In genomic region chr5:107403011-107403946, GRCm38 (mm10) we compare ENCODE assay signal across 8 mouse cellular contexts. TPM values are rescaled to one million over a fixed set of nuclear protein-coding genes. Genes with fewer than 3 reads are reported as not detected.
A peak's percentile ranks its signal among the peaks of the same experiment; 100 is the strongest.
DNase-seq lines count a peak whose midpoint lies in the region; ATAC-seq lines count a peak whose summit lies in the region.

No protein-coding gene starts in this region.

- peak overlapping the region; percentile 82 for H3K4me3 ChIP-seq in heart, embryonic 12.5 days
- peak overlapping the region; percentile 58 for H3K4me3 ChIP-seq in limb, embryonic 11.5 days (ENCODE audit: low read depth, low read length)
- peak overlapping the region; percentile 49 for H3K4me3 ChIP-seq in neural tube, embryonic 11.5 days (ENCODE audit: low read depth, low read length)

- peak overlapping the region; percentile 73 for H3K9ac ChIP-seq in heart, embryonic 12.5 days
- H3K9ac ChIP-seq in limb, embryonic 11.5 days (ENCODE audit: low read length), result peak overlapping the region; percentile 71
- H3K9ac ChIP-seq in neural tube, embryonic 11.5 days (ENCODE audit: low read length), result peak overlapping the region; percentile 58

- H3K4me2 ChIP-seq in heart, embryonic 12.5 days, result peak overlapping the region; percentile 100
- H3K4me2 ChIP-seq in limb, embryonic 11.5 days (ENCODE audit: low read depth, severe bottlenecking), result peak overlapping the region; percentile 99
- peak overlapping the region; percentile 98 for H3K4me2 ChIP-seq in neural tube, embryonic 11.5 days (ENCODE audit: low read depth)

- H3K27me3 ChIP-seq in heart, embryonic 12.5 days (replicated peaks), result peaks cover 28% of the 10 kb centered on the region
- peaks cover 21% of the 10 kb centered on the region for H3K27me3 ChIP-seq in limb, embryonic 11.5 days (ENCODE audit: control insufficient read depth, insufficient read depth, low read length)
- peaks cover 22% of the 10 kb centered on the region for H3K27me3 ChIP-seq in neural tube, embryonic 11.5 days (ENCODE audit: control insufficient read depth, insufficient read depth, low read length)

- WGBS in heart, embryonic 12.5 days, result 1% methylated on average over 79 of the region's 80 CpGs
- under 1% methylated on average over 53 of the region's 80 CpGs for WGBS in limb, embryonic 11.5 days
- WGBS in neural tube, embryonic 11.5 days, result under 1% methylated on average over 69 of the region's 80 CpGs

- H3K36me3 ChIP-seq in heart, embryonic 12.5 days, result no peaks in the 10 kb centered on the region
- H3K36me3 ChIP-seq in limb, embryonic 11.5 days (ENCODE audit: control insufficient read depth, insufficient read depth, low read length), result no peaks in the 10 kb centered on the region
- H3K36me3 ChIP-seq in neural tube, embryonic 11.5 days (ENCODE audit: control insufficient read depth, insufficient read depth, low read length), result no peaks in the 10 kb centered on the region

- no peak for DNase-seq in heart, postnatal 25 days (ENCODE audit: low spot score)
- peak; percentile 67 for DNase-seq in ZHBTc4 (ENCODE audit: low read depth, low spot score)
- DNase-seq in embryo, embryonic 11 days, result peak; percentile 59
- peak; percentile 64 for DNase-seq in limb, embryonic 11.5 days (ENCODE audit: low spot score)
- peak; percentile 45 for DNase-seq in neural tube, embryonic 11.5 days (ENCODE audit: low spot score)
- DNase-seq in thymus, postnatal 25 days, result peak; percentile 34

- no peak overlapping the region for H3K27ac ChIP-seq in heart, embryonic 12.5 days (ENCODE audit: poor library complexity, severe bottlenecking)
- H3K27ac ChIP-seq in limb, embryonic 11.5 days (replicated peaks; ENCODE audit: low read depth, low read length), result no peak overlapping the region
- no peak overlapping the region for H3K27ac ChIP-seq in neural tube, embryonic 11.5 days (ENCODE audit: low read depth, low read length)

- intact Hi-C loops in heart, postnatal 25 days (cut with DNase I), result no loop called here

- peaks cover 8% of the 10 kb centered on the region for H3K4me1 ChIP-seq in heart, embryonic 12.5 days (replicated peaks)
- no peaks in the 10 kb centered on the region for H3K4me1 ChIP-seq in limb, embryonic 11.5 days (ENCODE audit: control insufficient read depth, insufficient read depth, low read length)
- H3K4me1 ChIP-seq in neural tube, embryonic 11.5 days (ENCODE audit: control insufficient read depth, insufficient read depth, low read length), result no peaks in the 10 kb centered on the region

- 0 out of 2 replicates have a peak, but pooled peaks cover 4% of the 10 kb centered on the region for H3K9me3 ChIP-seq in heart, embryonic 12.5 days (replicated peaks)
- H3K9me3 ChIP-seq in limb, embryonic 11.5 days (ENCODE audit: control insufficient read depth, low read length), result no peaks in the 10 kb centered on the region
- H3K9me3 ChIP-seq in neural tube, embryonic 11.5 days (ENCODE audit: control insufficient read depth, low read length), result no peaks in the 10 kb centered on the region

- ATAC-seq in heart, embryonic 12.5 days (ENCODE audit: insufficient number of reproducible peaks, low FRiP score), result peak; percentile 64
- peak; percentile 17 to 31; a peak in 2 of 4 replicates for ATAC-seq in hematopoietic stem cell, adult 5-6 weeks (replicated peaks in 1 of 2; ENCODE audit: insufficient read depth in 1 of 2, low FRiP score in 2 of 2, low TSS enrichment in 1 of 2, low read depth in 1 of 2, poor library complexity in 2 of 2, severe bottlenecking in 2 of 2)
- peak; percentile 66; the same call in 1 of the 2 replicates for ATAC-seq in limb, embryonic 11.5 days (ENCODE audit: insufficient number of reproducible peaks, low FRiP score, low TSS enrichment, low read depth)
- ATAC-seq in neural tube, embryonic 11.5 days (ENCODE audit: insufficient read depth, low FRiP score, low TSS enrichment), result peak; percentile 88

RNA-seq across cellular contexts. Expression of gene Ephx4, which starts 0.7 kb away (rescaled TPM):
- 0.44 and 0.88 TPM in 2 replicates for polyA plus RNA-seq in heart, embryonic 12.5 days (2016; fragmentation: Nextera tagmentation; extraction: Ambion mirVana)
- under 1 TPM in 1 of 2 experiments, not detected in 1; 0.26 TPM for total RNA-seq in heart, postnatal 25 days (2021)
- total RNA-seq in hematopoietic stem cell, adult 5-6 weeks (2017), result not detected in 2 replicates
- 0.64 and 0.72 TPM in 2 replicates for polyA plus RNA-seq in limb, embryonic 11.5 days (2014; fragmentation: Nextera tagmentation; extraction: Ambion mirVana)
- 1.4 and 1.7 TPM in 2 replicates for polyA plus RNA-seq in neural tube, embryonic 11.5 days (2014; fragmentation: Nextera tagmentation; extraction: Ambion mirVana)

RNA-seq across cellular contexts. Expression of gene Lpcat2b, which starts 28.1 kb away (rescaled TPM):
- not detected in 2 replicates for polyA plus RNA-seq in heart, embryonic 12.5 days (2016; fragmentation: Nextera tagmentation; extraction: Ambion mirVana)
- not detected for total RNA-seq in heart, postnatal 25 days (2021)
- not detected in 2 replicates for total RNA-seq in hematopoietic stem cell, adult 5-6 weeks (2017)
- 0.09 TPM in 1 of 2 replicates, not detected in the other for polyA plus RNA-seq in limb, embryonic 11.5 days (2014; fragmentation: Nextera tagmentation; extraction: Ambion mirVana)
- not detected in 2 replicates for polyA plus RNA-seq in neural tube, embryonic 11.5 days (2014; fragmentation: Nextera tagmentation; extraction: Ambion mirVana)

RNA-seq across cellular contexts. Expression of gene Btbd8, which starts 34.5 kb away (rescaled TPM):
- polyA plus RNA-seq in heart, embryonic 12.5 days (2016; fragmentation: Nextera tagmentation; extraction: Ambion mirVana), result 4.4 and 5.2 TPM in 2 replicates
- 1 to 10 TPM; 4.4 to 5.4 TPM for total RNA-seq in heart, postnatal 25 days (2021)
- 14.2 and 20.2 TPM in 2 replicates for total RNA-seq in hematopoietic stem cell, adult 5-6 weeks (2017)
- polyA plus RNA-seq in limb, embryonic 11.5 days (2014; fragmentation: Nextera tagmentation; extraction: Ambion mirVana), result 5.0 and 5.3 TPM in 2 replicates
- polyA plus RNA-seq in neural tube, embryonic 11.5 days (2014; fragmentation: Nextera tagmentation; extraction: Ambion mirVana), result 7.7 and 7.8 TPM in 2 replicates

Comparison
In these comparisons a context has a peak if more than half of its experiments do, and no peak if none do; other contexts are left out.
1. ATAC-seq: peak in every context shown above with its lines; median percentile 88 in neural tube, embryonic 11.5 days; 66 in limb, embryonic 11.5 days; 64 in heart, embryonic 12.5 days; 24 in hematopoietic stem cell, adult 5-6 weeks.